Mouse (Mus musculus): ENCODE measurements around the gene Map2k1. TPM values are rescaled to one million over a fixed set of nuclear protein-coding genes. Genes with fewer than 3 reads are reported as not detected.

Gene Map2k1
- 77.4 TPM for polyA plus RNA-seq (2017; shearing (Covaris generic))

GRCm38 (mm10) chr9:64253021-64253904, at the start of gene Map2k1:
Map2k1 (minus strand) TSS chr9:64253631.

GRCm38 (mm10) chr9:64281105-64281780, 27.8 kb upstream of the Map2k1 start, which contains the start of gene Tipin:
Tipin (plus strand) TSS chr9:64281581.

GRCm38 (mm10) chr9:64234768-64235435, 18.5 kb downstream of the Map2k1 start, which contains the start of gene Uchl4:
Uchl4 (plus strand) TSS chr9:64235201.

GRCm38 (mm10) chr9:64178974-64179646, 74.3 kb downstream of the Map2k1 start, which contains the start of gene Snapc5:
Snapc5 (plus strand) TSS chr9:64179274.

DNA sequence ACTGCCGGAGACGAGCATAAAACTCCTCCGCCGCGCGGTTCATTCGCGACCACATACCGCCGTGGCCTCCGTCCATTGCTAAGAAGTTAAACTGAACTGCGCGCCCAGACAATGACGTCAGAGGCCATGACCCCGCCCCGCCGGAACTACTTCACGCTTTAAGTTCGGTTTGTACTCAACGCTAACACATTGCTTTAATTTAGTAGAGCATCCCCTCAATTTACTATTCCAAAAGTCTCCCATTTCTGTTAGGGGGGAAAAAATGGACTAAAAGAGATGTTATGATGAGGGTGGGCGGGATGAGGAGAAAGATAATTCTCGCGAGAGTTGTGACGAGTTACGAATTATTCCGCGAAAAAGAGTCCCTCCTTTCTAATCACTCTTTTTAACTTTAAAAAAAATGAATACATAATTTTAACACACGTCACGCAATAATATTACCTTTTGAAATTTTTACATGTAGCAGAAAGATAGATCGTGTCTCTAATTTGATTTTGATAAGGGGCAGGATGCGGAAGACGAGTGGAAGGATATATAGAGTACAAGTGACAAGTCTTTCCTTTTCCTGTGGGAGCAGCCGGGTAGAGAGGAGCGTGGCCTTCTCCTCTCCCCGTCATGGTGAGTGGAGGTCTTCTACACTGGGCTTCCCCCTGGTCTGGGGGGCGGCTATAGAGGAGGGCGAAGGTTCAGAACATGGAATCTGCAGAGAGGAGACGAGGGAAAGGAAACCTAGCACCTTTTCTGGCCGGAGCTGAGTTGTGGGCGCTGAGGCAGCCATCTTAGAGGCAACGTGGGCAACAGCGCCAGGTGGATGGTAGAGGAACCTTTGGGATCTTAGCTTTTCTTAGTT, 80.4 kb downstream of the Map2k1 start, which contains the start of the genes Zwilch and Rpl4:
Zwilch (minus strand) TSS at position 289 of the 850 bp plus-strand sequence.
Rpl4 (plus strand) TSS at position 560 of the 850 bp plus-strand sequence.

Other genes starting within 250 kb of the Map2k1 start
- gene Smad6, start 231.6 kb downstream of the Map2k1 start, polyA plus RNA-seq (2017; shearing (Covaris generic)), result not detected
- gene Lctl, start 136.5 kb downstream of the Map2k1 start, polyA plus RNA-seq (2017; shearing (Covaris generic)), result not detected
- 3.1 TPM for gene Zwilch, start 80.5 kb downstream of the Map2k1 start, polyA plus RNA-seq (2017; shearing (Covaris generic))
- gene Rpl4, start 80.3 kb downstream of the Map2k1 start, polyA plus RNA-seq (2017; shearing (Covaris generic)), result 1,720 TPM
- gene Snapc5, start 74.4 kb downstream of the Map2k1 start, polyA plus RNA-seq (2017; shearing (Covaris generic)), result 32.1 TPM
- gene Uchl4, start 18.4 kb downstream of the Map2k1 start, polyA plus RNA-seq (2017; shearing (Covaris generic)), result 9.5 TPM
- gene Tipin, start 27.9 kb upstream of the Map2k1 start, polyA plus RNA-seq (2017; shearing (Covaris generic)), result 26.2 TPM
- gene Dis3l, start 87.7 kb upstream of the Map2k1 start, polyA plus RNA-seq (2017; shearing (Covaris generic)), result 15.9 TPM
- 0.30 TPM for gene Megf11, start 132.0 kb upstream of the Map2k1 start, polyA plus RNA-seq (2017; shearing (Covaris generic))

All from effector memory CD4-positive, alpha-beta T cell, adult 5 months (primary cell).